Mouse (Mus musculus): ENCODE measurements around the gene Eomes.

GRCm38 (mm10) chr9:118476211-118476765 is 1.7 kb upstream of the Eomes start:
- TF ChIP-seq CTCF (IDR thresholded peaks at IDR 0.05; ENCODE audit: borderline replicate concordance, extremely low read depth, insufficient read depth, insufficient read length): no peak
- no peak for TF ChIP-seq POLR2A (IDR thresholded peaks at IDR 0.05; ENCODE audit: borderline replicate concordance, extremely low read depth, insufficient read depth, insufficient read length, poor library complexity, severe bottlenecking)
